Mouse (Mus musculus) frontal cortex, postnatal 14 days (tissue): Measurements from ENCODE around the gene Plxdc2.

Experiments used
- DNase-seq, 2 experiments: peaks; one replicate each; pipeline ENCODE4 v3.0.0; 2022; ENCODE audit warnings: low spot score in 2 of 2

Plxdc2 gene

GRCm38 (mm10) chr2:16414340-16414976, 58.4 kb downstream of the Plxdc2 start:
- DNase-seq: no peak

- DNase-seq: no peak
Measured at GRCm38 (mm10) chr2:16439030-16439429, 82.9 kb downstream of the Plxdc2 start.

DNA sequence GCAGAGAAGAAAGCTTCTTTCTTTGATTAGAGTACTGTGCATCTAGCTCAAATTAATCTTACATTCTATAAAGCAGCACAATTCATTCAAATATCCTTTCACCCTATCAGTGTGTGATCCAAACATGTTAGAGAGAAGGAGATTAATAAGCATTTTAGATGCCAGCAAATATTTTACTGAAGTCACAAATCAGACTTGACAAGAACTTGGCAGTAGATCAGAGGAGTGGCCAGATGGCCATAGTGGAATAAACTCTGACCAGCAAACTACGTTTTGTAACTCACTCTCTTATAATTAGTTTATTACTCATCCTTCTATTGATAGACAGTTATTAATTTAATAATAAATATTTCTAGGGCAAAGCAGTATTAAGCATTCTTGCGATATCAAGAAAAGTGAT, 86.5 kb downstream of the Plxdc2 start:
- no peak for DNase-seq

- no peak for DNase-seq
Measured at GRCm38 (mm10) chr2:16447936-16448335, 91.8 kb downstream of the Plxdc2 start.

DNA sequence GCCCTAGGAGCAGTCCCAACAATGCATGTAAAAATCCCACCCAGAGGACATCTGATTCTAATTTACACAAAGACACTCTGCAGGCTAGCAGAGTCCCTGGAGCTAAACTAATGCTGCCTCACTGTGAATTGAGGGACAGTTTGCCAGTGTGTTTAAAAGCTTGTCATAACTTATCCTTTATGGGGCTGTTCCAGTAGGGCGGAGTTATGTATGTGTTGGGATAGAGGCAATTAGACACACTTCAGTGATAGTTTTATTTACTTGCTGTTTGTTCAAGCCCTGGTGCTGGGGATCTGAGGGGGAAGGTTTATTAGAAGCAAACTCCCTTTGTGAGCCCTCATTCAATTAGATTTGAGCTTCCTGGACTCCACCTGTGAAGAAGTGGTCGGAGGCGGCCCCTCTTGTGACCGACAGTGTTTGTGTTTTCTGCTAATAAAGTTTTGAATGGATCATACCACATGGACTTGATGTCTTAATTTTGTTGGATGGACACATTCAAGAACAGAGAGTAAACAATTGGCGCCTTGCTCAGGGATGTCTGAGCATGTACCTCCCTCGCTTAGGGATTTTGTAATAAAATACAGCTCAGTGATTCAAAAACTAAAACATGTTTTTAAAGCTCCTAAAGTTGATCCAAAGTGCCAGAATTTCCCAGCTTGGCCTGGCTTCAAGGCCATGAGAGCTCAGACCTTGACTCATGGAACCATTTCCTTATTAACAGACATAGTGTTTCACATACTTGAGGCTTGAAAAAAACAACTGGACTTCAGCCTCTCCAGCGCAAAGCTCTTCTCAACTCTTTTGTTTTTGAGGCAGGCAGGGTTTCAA, 94.9 kb downstream of the Plxdc2 start:
- DNase-seq: no peak

DNA sequence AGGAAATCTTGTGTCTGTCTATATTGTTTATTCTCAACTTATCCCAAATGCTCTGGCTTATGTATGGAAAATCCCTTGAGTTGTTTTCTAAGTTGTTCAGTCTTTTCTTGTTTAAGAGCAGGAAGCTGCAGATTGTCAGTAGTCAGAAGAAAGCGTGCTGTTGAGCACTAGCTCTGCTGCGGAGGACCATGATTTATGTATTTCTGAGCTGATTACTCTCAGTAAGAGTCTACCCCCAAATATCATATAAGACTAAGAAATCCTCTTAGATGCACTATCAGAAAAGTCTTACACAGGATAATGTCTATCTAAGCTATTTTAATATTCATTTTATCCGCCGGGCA, 95.5 kb downstream of the Plxdc2 start:
- no peak for DNase-seq

DNA sequence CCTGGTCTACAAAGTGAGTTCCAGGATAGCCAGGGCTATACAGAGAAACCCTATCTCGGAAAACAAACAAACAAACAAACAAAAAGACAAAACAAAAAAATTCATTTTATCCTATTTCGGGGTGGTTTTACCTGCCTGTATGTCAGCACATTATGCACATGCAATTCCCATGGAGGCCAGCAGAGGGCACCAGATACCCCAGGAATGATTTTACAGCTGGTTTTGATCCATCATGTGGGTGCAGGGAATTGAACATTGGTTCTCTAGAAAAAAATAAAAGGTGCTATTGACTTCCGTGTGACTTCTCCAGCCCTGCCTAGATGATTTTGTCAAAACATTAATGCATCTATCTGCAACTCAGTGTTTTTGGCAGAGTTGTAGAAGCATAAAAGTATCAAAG, 96.0 kb downstream of the Plxdc2 start:
- no peak for DNase-seq

- no peak for DNase-seq
Measured at GRCm38 (mm10) chr2:16456264-16456780, 100.2 kb downstream of the Plxdc2 start.

- DNase-seq: no peak
Measured at GRCm38 (mm10) chr2:16459490-16459889, 103.4 kb downstream of the Plxdc2 start.

DNA sequence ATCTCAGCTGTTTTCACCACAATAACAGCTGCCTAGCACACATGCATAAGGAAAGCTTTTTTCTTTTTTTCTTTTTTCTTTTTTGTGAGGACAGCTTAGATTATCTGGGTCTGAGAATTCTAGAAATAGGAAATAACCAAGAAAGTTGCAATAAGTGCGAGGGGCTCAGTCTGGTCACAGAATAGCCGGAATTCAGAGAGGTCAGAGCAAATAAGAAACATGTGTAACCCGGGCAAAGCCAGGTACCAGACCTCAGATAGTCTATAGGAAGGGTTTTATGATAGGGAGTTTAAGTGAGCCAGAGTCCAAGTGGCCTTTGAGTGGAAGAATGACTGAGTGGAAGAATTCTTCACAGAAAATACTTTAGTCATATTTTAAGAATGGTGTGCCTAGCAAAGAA, 114.0 kb downstream of the Plxdc2 start:
- DNase-seq: no peak

GRCm38 (mm10) chr2:16483943-16484342, 127.8 kb downstream of the Plxdc2 start:
- DNase-seq: no peak

GRCm38 (mm10) chr2:16485970-16486369, 129.9 kb downstream of the Plxdc2 start:
- no peak for DNase-seq

DNA sequence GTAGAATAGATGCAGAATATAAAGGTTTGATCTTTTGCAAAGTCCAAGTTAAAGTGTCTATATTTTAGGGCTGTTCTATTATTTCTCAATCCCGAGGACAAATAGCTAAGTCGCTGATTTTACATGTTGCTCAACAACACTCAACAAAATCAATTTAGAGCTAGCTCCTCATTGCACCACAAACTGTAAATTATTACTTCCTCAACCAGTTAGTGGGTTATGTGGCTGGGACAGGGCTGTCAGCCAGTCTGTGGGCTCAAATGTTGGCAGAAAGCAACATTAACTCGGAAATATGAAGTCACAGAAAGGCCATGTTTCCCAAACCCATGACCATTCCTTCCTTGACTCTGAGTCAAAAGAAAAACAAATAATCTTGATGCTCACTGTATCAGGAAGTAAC, 135.1 kb downstream of the Plxdc2 start:
- no peak for DNase-seq

DNA sequence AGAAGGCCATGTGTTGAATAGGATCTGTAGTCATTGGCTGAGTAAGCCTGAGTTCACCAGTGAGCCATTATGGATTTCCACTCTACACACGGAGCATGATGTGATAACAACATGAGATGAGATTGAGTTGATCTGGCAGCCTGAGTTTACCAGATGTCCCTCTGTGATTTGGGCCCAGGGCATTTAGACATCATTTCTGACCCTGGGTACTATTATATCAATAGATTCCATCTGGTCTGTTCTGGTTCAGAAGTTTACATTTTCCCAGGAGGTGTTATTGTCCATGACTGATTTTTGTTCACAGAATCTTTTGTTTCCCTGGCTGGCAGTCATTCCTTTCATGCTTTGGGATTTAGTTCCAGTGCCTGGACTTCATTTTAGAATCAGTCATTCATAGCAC, 146.7 kb downstream of the Plxdc2 start:
- no peak for DNase-seq

- no peak for DNase-seq
Measured at GRCm38 (mm10) chr2:16507540-16508230, 151.6 kb downstream of the Plxdc2 start.

DNA sequence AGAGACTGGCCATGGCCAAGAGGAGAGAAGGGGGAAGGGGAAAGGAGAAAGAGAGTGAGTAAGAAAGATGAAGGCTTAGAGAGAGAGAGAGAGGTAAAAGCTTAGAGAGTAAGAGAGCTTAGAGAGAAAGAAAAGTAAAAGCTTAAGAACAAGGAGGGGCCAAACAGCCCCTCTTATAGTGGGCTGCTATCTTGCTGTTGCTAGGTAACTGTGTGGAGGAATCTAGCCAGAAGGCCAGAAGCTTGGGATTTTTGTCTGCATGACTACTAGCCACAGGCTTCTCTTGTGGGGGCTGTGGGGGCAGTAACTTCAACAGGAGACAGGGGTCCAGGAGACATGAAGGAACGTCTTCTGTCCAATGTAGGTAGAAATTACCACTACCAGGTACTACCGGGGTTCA, 162.0 kb downstream of the Plxdc2 start:
- no peak for DNase-seq

- DNase-seq: no peak
Measured at GRCm38 (mm10) chr2:16523427-16523826, 167.3 kb downstream of the Plxdc2 start.

GRCm38 (mm10) chr2:16532244-16532643, 176.1 kb downstream of the Plxdc2 start:
- DNase-seq: no peak

- no peak for DNase-seq
Measured at GRCm38 (mm10) chr2:16534566-16534965, 178.5 kb downstream of the Plxdc2 start.

DNA sequence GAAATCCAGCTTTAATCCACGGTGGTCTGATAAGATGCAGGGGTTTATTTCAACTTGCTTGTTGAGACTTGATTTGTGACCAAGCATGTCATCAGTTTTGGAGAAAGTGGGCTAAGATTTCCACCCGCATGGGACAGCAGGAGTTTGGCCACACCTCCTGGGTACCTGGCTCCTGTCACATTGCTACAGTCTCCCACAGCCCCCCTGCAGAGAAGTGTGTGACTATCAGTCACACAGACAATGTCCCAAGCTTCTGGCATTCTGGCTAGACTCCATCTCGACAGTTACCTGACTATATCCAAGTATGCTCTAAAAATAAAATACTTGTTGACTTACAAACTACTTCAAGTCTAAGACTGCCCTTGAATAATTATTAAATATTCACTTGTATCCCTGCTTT, 185.1 kb downstream of the Plxdc2 start:
- DNase-seq: no peak

- DNase-seq: no peak
Measured at GRCm38 (mm10) chr2:16545207-16545606, 189.1 kb downstream of the Plxdc2 start.

- no peak for DNase-seq
Measured at GRCm38 (mm10) chr2:16559287-16559686, 203.2 kb downstream of the Plxdc2 start.

DNA sequence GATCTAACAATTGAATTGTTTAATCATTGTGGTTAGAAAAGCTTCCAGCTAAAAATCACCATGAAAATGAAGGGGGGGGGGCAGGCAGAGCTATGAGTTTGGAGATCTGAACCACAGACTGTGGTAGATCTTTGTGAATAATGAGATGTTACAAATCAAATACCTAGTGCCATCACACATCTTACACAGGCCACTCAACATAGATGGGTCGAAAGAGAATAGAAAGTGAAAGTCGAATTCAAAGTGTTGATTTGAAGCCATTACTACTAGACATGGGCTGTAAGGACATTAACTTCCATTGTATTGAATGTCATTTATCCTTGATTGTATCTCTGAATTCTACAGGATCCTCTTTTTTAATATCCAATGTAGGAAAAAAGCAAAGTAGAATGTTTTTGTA, 212.2 kb downstream of the Plxdc2 start:
- DNase-seq: no peak
